Mouse (Mus musculus) small intestine, adult 2 months (tissue): ENCODE measurements at regions not wholly inside any gene's neighbourhood (a gene's known extent, or its start where the extent isn't known, plus 50 kb on each side); places are given as distances from the start of the nearest gene placed in this dataset.

ENCODE experiments used
- H3K27ac ChIP-seq: fragments of 200-500 bp; 2 replicates; pipeline ENCODE4 v1.5.1; 2012; ENCODE audit warnings: low read depth, low read length, control low read depth, inconsistent platforms; ENCODE audit not compliant: insufficient read depth
- H3K27me3 ChIP-seq: fragments of 200-500 bp; 2 replicates; pipeline ENCODE4 v1.6.1; 2012; ENCODE audit warnings: mild to moderate bottlenecking, moderate library complexity, low read length, inconsistent platforms; ENCODE audit not compliant: control insufficient read depth, insufficient read depth
- H3K36me3 ChIP-seq: fragments of 200-500 bp; 2 replicates; pipeline ENCODE4 v1.6.1; 2012; ENCODE audit warnings: mild to moderate bottlenecking, low read length, control low read depth, inconsistent platforms; ENCODE audit not compliant: control insufficient read depth, insufficient read depth
- H3K4me1 ChIP-seq: fragments of 200-500 bp; 2 replicates; pipeline ENCODE4 v1.6.1; 2012; ENCODE audit warnings: low read length, inconsistent platforms, mixed read lengths; ENCODE audit not compliant: control insufficient read depth, insufficient read depth, insufficient read length
- H3K4me3 ChIP-seq: fragments of 200-500 bp; 2 replicates; pipeline ENCODE4 v1.5.1; 2012; ENCODE audit warnings: low read depth, mild to moderate bottlenecking, control low read depth, inconsistent platforms, low read length, moderate library complexity
- CTCF ChIP-seq: fragments of 200-500 bp; IDR thresholded peaks from 2 replicates; pipeline ENCODE4 v1.5.1; 2012; ENCODE audit warnings: low read depth, mild to moderate bottlenecking, control low read depth, inconsistent platforms, low read length, moderate library complexity, mixed read lengths; ENCODE audit not compliant: insufficient replicate concordance, insufficient read length; ENCODE audit errors: extremely low read depth
- POLR2A ChIP-seq: fragments of 200-500 bp; IDR thresholded peaks from 2 replicates; pipeline ENCODE4 v1.6.1; 2012; ENCODE audit warnings: low read depth, mild to moderate bottlenecking, control low read depth, inconsistent platforms, low read length, moderate library complexity
- WGBS: fragments of 180-500 bp; shearing (Covaris S2); methylation state at CpG from one replicate; pipeline ENCODE4 v1.1.7; 2018; 5-methylcytosine and 5-hydroxymethylcytosine counted together

DNA sequence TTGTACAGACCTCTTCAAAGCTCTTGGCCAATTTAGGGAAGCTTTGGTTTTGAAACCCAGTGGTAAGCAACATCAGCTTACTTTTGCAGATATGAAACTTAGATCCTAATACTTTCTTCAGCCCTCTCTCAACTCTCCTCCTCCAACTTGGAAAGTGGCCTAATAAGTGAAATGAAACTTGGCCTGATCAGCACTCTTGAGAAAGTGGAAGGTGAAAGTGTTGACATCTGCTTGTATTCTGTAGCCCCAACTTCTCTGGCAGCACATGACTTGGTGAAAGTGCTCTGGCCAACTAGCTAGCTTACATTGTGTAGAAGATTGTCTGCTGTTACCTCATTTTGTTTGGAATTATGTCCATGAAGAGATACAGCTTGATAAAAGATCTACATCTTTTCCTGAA is 61.1 kb upstream of the Prdm1 start:
- TF ChIP-seq POLR2A (no peak), CTCF (no peak)
- H3K27me3 ChIP-seq, result no peaks in the 10 kb centered on the region

DNA sequence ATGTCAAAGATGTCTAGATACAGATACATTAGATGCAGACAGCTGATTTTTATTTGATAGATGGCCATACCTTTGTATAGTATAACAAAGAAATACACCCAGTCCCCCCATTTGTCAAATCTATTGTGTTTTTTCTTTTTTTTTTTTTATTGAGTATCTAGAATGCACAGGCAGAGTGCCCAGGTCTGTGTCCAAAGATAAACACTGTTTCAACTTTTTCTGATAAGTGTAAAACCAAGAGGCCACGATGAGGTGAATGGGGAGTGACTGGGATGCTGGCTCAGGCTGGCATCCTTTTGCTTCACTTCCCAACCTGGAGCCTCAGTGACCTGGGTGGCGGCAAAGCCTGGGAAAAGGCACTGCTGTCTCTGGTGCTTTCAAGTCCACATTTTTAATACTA is 54.4 kb upstream of the Prdm1 start:
- TF ChIP-seq CTCF (no peak), POLR2A (no peak)
- Histone ChIP-seq H3K27ac (no peak overlapping the region), H3K36me3 (no peaks in the 10 kb centered on the region), H3K4me1 (no peaks in the 10 kb centered on the region), H3K27me3 (no peaks in the 10 kb centered on the region), H3K4me3 (no peak overlapping the region)
- WGBS, result 59% methylated on average over 2 of the region's 2 CpGs

More for the DNA sequence above, 61.1 kb upstream of the Prdm1 start:
- Histone ChIP-seq H3K4me1 (peaks cover 5% of the 10 kb centered on the region), H3K36me3 (no peaks in the 10 kb centered on the region), H3K27ac (no peak overlapping the region), H3K4me3 (no peak overlapping the region)
